Mouse (Mus musculus) cerebellum, postnatal 14 days (tissue): ENCODE results near the gene Hbs1l.

Experiments
- DNase-seq, 2 experiments: peaks; one replicate each; pipeline ENCODE4 v3.0.0; 2021; ENCODE audit warnings: mixed read lengths in 2 of 2

Hbs1l gene

GRCm38 (mm10) chr10:21410711-21411110 is 114.9 kb downstream of the Hbs1l start:
- DNase-seq, result no peak

GRCm38 (mm10) chr10:21411621-21412205 is 115.9 kb downstream of the Hbs1l start:
- no peak for DNase-seq

- no peak for DNase-seq
Measured at GRCm38 (mm10) chr10:21415031-21415430, 119.3 kb downstream of the Hbs1l start.

- DNase-seq, result no peak
Measured at GRCm38 (mm10) chr10:21416184-21416583, 120.4 kb downstream of the Hbs1l start.
